Mouse (Mus musculus) cerebellum, adult 2 months (tissue): ENCODE measurements around the gene Cdr2l. TPM values are rescaled to one million over a fixed set of nuclear protein-coding genes. Genes with fewer than 3 reads are reported as not detected.

Source experiments
- DNase-seq, 2 experiments: peaks; one replicate each; pipeline ENCODE4 v3.0.0; 2021
- H3K27ac ChIP-seq: fragments of 200-500 bp; 2 replicates; pipeline ENCODE4 v1.5.1; 2012; ENCODE audit warnings: low read length, control low read depth, inconsistent platforms; ENCODE audit not compliant: insufficient read depth
- H3K27me3 ChIP-seq: fragments of 200-500 bp; 2 replicates; pipeline ENCODE4 v1.6.1; 2012; ENCODE audit warnings: inconsistent platforms, mild to moderate bottlenecking, low read length, moderate library complexity; ENCODE audit not compliant: control insufficient read depth, insufficient read depth
- H3K4me1 ChIP-seq: fragments of 200-500 bp; 2 replicates; pipeline ENCODE4 v1.6.1; 2011; ENCODE audit warnings: low read length; ENCODE audit not compliant: control insufficient read depth, insufficient read depth
- H3K4me3 ChIP-seq: fragments of 200-500 bp; replicated peaks from 2 replicates; pipeline ENCODE3; 2011; ENCODE audit warnings: mild to moderate bottlenecking, low read depth, low read length, control low read depth; ENCODE audit not compliant: insufficient read depth
- CTCF ChIP-seq: fragments of 200-500 bp; IDR thresholded peaks from 2 replicates; pipeline ENCODE4 v1.5.1; 2011; ENCODE audit warnings: low read depth, mild to moderate bottlenecking, control low read depth, low read length, moderate library complexity, borderline replicate concordance; ENCODE audit not compliant: insufficient read depth
- POLR2A ChIP-seq: fragments of 200-500 bp; IDR thresholded peaks from 2 replicates; pipeline ENCODE4 v1.6.1; 2011; ENCODE audit warnings: low read length, control low read depth, borderline replicate concordance; ENCODE audit not compliant: insufficient read depth
- WGBS: fragments of 180-500 bp; shearing (Covaris S2); methylation state at CpG from one replicate; pipeline ENCODE4 v1.1.7; 2018; 5-methylcytosine and 5-hydroxymethylcytosine counted together
- polyA plus RNA-seq: library from polyadenylated mRNA; depleted of rRNA; stranded (reverse); fragments of >200 nt; gene quantifications from 2 replicates; pipeline ENCODE4 v1.2.3, GENCODE M21; 2012; rRNA removed

Cdr2l gene
- polyA plus RNA-seq, 1 experiment = 54.3 TPM

GRCm38 (mm10) chr11:115439906-115440595, 58.3 kb downstream of the Cdr2l start, which contains the start of gene Trim80:
Trim80 (plus strand) TSS chr11:115440545.
- WGBS = 94% methylated on average over 9 of the region's 9 CpGs
- DNase-seq = no peak
- Histone ChIP-seq H3K27me3 (no peaks in the 10 kb centered on the region), H3K27ac (no peak within 1 kb of the TSS), H3K4me1 (peaks cover 8% of the 10 kb centered on the region; the same call in 1 of the 2 replicates), H3K4me3 (no peak within 1 kb of the TSS)
- TF ChIP-seq POLR2A (no peak), CTCF (peak; percentile 7; the same call in 1 of the 2 replicates)

- TF ChIP-seq CTCF = no peak
- no peak for TF ChIP-seq POLR2A
- Histone ChIP-seq H3K4me1 (peaks cover 7% of the 10 kb centered on the region; the same call in 1 of the 2 replicates), H3K4me3 (no peak overlapping the region), H3K27ac (no peak overlapping the region), H3K27me3 (no peaks in the 10 kb centered on the region)
- WGBS = 54% methylated on average over 15 of the region's 15 CpGs
- DNase-seq = no peak
These were observed 59.7 kb downstream of the Cdr2l start for GRCm38 (mm10) chr11:115441417-115441816.

Other genes with a start within 250 kb of the Cdr2l start
- gene Cd300lf, start 247.9 kb upstream of the Cdr2l start, polyA plus RNA-seq = 0.57 and 0.72 TPM in 2 replicates
- 87.2 and 87.9 TPM in 2 replicates for gene Slc9a3r1, start 218.6 kb upstream of the Cdr2l start, polyA plus RNA-seq
- 12.5 and 13.3 TPM in 2 replicates for gene Tmem104, start 194.4 kb upstream of the Cdr2l start, polyA plus RNA-seq
- 30.8 and 37.5 TPM in 2 replicates for gene Nat9, start 194.1 kb upstream of the Cdr2l start, polyA plus RNA-seq
- 249 and 283 TPM in 2 replicates for gene Grin2c, start 114.7 kb upstream of the Cdr2l start, polyA plus RNA-seq
- gene Fdxr, start 104.9 kb upstream of the Cdr2l start, polyA plus RNA-seq = 53.5 and 56.8 TPM in 2 replicates
- gene Fads6, start 84.3 kb upstream of the Cdr2l start, polyA plus RNA-seq = 57.3 and 63.7 TPM in 2 replicates
- 0.65 and 0.97 TPM in 2 replicates for gene Otop2, start 74.8 kb upstream of the Cdr2l start, polyA plus RNA-seq
- gene Ush1g, start 59.9 kb upstream of the Cdr2l start, polyA plus RNA-seq = 1.4 TPM in 2 replicates
- gene Otop3, start 47.2 kb upstream of the Cdr2l start, polyA plus RNA-seq = 0.11 and 0.13 TPM in 2 replicates
- 105 and 106 TPM in 2 replicates for gene Hid1, start 14.2 kb upstream of the Cdr2l start, polyA plus RNA-seq
- gene Mrpl58, start 21.8 kb downstream of the Cdr2l start, polyA plus RNA-seq = 157 and 164 TPM in 2 replicates
- 899 and 972 TPM in 2 replicates for gene Atp5h, start 38.0 kb downstream of the Cdr2l start, polyA plus RNA-seq
- 93.6 and 98.0 TPM in 2 replicates for gene Kctd2, start 38.2 kb downstream of the Cdr2l start, polyA plus RNA-seq
- 0.15 and 0.25 TPM in 2 replicates for gene Trim80, start 58.6 kb downstream of the Cdr2l start, polyA plus RNA-seq
- 0.08 and 0.25 TPM in 2 replicates for gene Slc16a5, start 80.6 kb downstream of the Cdr2l start, polyA plus RNA-seq
- 7.3 and 8.5 TPM in 2 replicates for gene Armc7, start 93.8 kb downstream of the Cdr2l start, polyA plus RNA-seq
- gene Nt5c, start 109.9 kb downstream of the Cdr2l start, polyA plus RNA-seq = 98.2 and 102 TPM in 2 replicates
- gene Jpt1, start 132.5 kb downstream of the Cdr2l start, polyA plus RNA-seq = 75.1 and 77.2 TPM in 2 replicates
- gene Sumo2, start 154.4 kb downstream of the Cdr2l start, polyA plus RNA-seq = 260 and 273 TPM in 2 replicates
- 93.2 and 104 TPM in 2 replicates for gene Nup85, start 182.5 kb downstream of the Cdr2l start, polyA plus RNA-seq
- gene Mrps7, start 222.0 kb downstream of the Cdr2l start, polyA plus RNA-seq = 55.9 and 57.5 TPM in 2 replicates
- gene Gga3, start 222.1 kb downstream of the Cdr2l start, polyA plus RNA-seq = 64.2 and 68.0 TPM in 2 replicates
- gene Mif4gd, start 231.1 kb downstream of the Cdr2l start, polyA plus RNA-seq = 86.9 and 97.3 TPM in 2 replicates
- gene Slc25a19, start 246.4 kb downstream of the Cdr2l start, polyA plus RNA-seq = 115 and 123 TPM in 2 replicates